In genomic region chr1:55051671-55052070, GRCm38 (mm10) we compare ENCODE assay signal across 9 mouse cellular contexts. TPM values are rescaled to one million over a fixed set of nuclear protein-coding genes. Genes with fewer than 3 reads are reported as not detected.
DNase-seq lines count a peak whose midpoint lies in the region; ATAC-seq and TF ChIP-seq lines count a peak whose summit lies in the region.
"Had no signal": no experiment of that assay in that cellular context is flagged by ENCODE, and none has a peak within 500 bp of the region (broad histone marks: within the 10 kb centered on the region; RNA-seq: fewer than 3 reads in every experiment).

No protein-coding gene starts in this region.

- no peaks in the 10 kb centered on the region; the same call in 1 of the 2 replicates for H3K9me3 ChIP-seq in heart, embryonic 14.5 days (ENCODE audit: control insufficient read depth, low read length)
- H3K9me3 ChIP-seq in MEL (replicated peaks; ENCODE audit: insufficient read depth, low read length), result no peaks in the 10 kb centered on the region
- no peaks in the 10 kb centered on the region for H3K9me3 ChIP-seq in hindbrain, embryonic 12.5 days (replicated peaks)
- H3K9me3 ChIP-seq in midbrain, embryonic 10.5 days (replicated peaks), result no peaks in the 10 kb centered on the region

- H3K4me3 ChIP-seq in heart, embryonic 14.5 days (ENCODE audit: control insufficient read depth in 1 of 2, insufficient read depth in 1 of 2, low read depth in 1 of 2, low read length in 2 of 2), result peak overlapping the region in 1 of 2 experiments; percentile 81; a peak in 1 of 4 replicates
- H3K4me3 ChIP-seq in MEL (ENCODE audit: control insufficient read depth in 1 of 2, insufficient read depth in 1 of 2, low read depth in 2 of 2, low read length in 2 of 2), result peak overlapping the region; percentile 62 to 86; a peak in 3 of 4 replicates
- H3K4me3 ChIP-seq in hindbrain, embryonic 12.5 days, result no peak overlapping the region; the same call in 1 of the 2 replicates
- H3K4me3 ChIP-seq in midbrain, embryonic 10.5 days, result peak overlapping the region; percentile 66

- peaks cover 7% of the 10 kb centered on the region; the same call in 1 of the 2 replicates for H3K36me3 ChIP-seq in heart, embryonic 14.5 days (ENCODE audit: control insufficient read depth, insufficient read depth, low read length)
- peaks cover 0 to 27% of the 10 kb centered on the region in 2 experiments; a peak in 2 of 4 replicates for H3K36me3 ChIP-seq in MEL (ENCODE audit: control insufficient read depth in 1 of 2, insufficient read depth in 2 of 2, low read length in 2 of 2)
- H3K36me3 ChIP-seq in hindbrain, embryonic 12.5 days, result no peaks in the 10 kb centered on the region
- H3K36me3 ChIP-seq in midbrain, embryonic 10.5 days, result peaks cover 9% of the 10 kb centered on the region

- ATAC-seq in heart, embryonic 14.5 days (ENCODE audit: insufficient number of reproducible peaks, insufficient read depth, low FRiP score, low read depth), result no peak
- ATAC-seq in hindbrain, embryonic 12.5 days (ENCODE audit: low FRiP score), result no peak

- H3K27ac ChIP-seq in heart, embryonic 14.5 days (replicated peaks in 1 of 2; ENCODE audit: control insufficient read depth in 1 of 2, insufficient read depth in 1 of 2, low read depth in 2 of 2, low read length in 2 of 2), result peak overlapping the region in 1 of 2 experiments; percentile 95; a peak in 1 of 4 replicates
- no peak overlapping the region for H3K27ac ChIP-seq in MEL (ENCODE audit: control insufficient read depth, low read depth, low read length)
- H3K27ac ChIP-seq in hindbrain, embryonic 12.5 days, result no peak overlapping the region
- H3K27ac ChIP-seq in midbrain, embryonic 10.5 days (replicated peaks), result no peak overlapping the region

- TF ChIP-seq EP300 in MEL (IDR thresholded peaks at IDR 0.05; ENCODE audit: low read depth in 1 of 2, low read length in 2 of 2), result no peak

- peaks cover 14% of the 10 kb centered on the region for H3K79me2 ChIP-seq in MEL (ENCODE audit: control insufficient read depth, insufficient read depth, low read length, poor library complexity)

- peak overlapping the region; percentile 90 for H3K4me2 ChIP-seq in heart, embryonic 14.5 days (ENCODE audit: low read length)
- H3K4me2 ChIP-seq in hindbrain, embryonic 12.5 days (replicated peaks), result peak overlapping the region; percentile 84

- H3K4me1 ChIP-seq in heart, embryonic 14.5 days (ENCODE audit: control insufficient read depth in 2 of 2, insufficient read depth in 2 of 2, low read length in 2 of 2), result peaks cover 0 to 13% of the 10 kb centered on the region in 2 experiments; a peak in 2 of 4 replicates
- peaks cover 11 to 16% of the 10 kb centered on the region in 2 experiments for H3K4me1 ChIP-seq in MEL (ENCODE audit: control insufficient read depth in 1 of 2, insufficient read depth in 2 of 2, low read length in 2 of 2)
- peaks cover 12% of the 10 kb centered on the region for H3K4me1 ChIP-seq in hindbrain, embryonic 12.5 days
- H3K4me1 ChIP-seq in midbrain, embryonic 10.5 days, result peaks cover 22% of the 10 kb centered on the region

- TF ChIP-seq CTCF in MEL (IDR thresholded peaks at IDR 0.05 in 2 of 3, conservative IDR thresholded peaks at IDR 0.05 in 1 of 3; ENCODE audit: control insufficient read depth in 1 of 3, insufficient read depth in 1 of 3, low read depth in 2 of 3, low read length in 3 of 3, poor library complexity in 1 of 3, severe bottlenecking in 1 of 3), result no peak

- 69% methylated on average over 3 of the region's 3 CpGs for WGBS in heart, embryonic 14.5 days
- WGBS in hindbrain, embryonic 12.5 days, result 70% methylated on average over 3 of the region's 3 CpGs
- WGBS in midbrain, embryonic 10.5 days, result 77% methylated on average over 3 of the region's 3 CpGs

- H3K27me3 ChIP-seq in heart, embryonic 14.5 days (ENCODE audit: control insufficient read depth, insufficient read depth, low read length), result no peaks in the 10 kb centered on the region
- H3K27me3 ChIP-seq in MEL (ENCODE audit: control insufficient read depth in 1 of 2, insufficient read depth in 2 of 2, low read length in 2 of 2), result no peaks in the 10 kb centered on the region
- H3K27me3 ChIP-seq in hindbrain, embryonic 12.5 days, result no peaks in the 10 kb centered on the region
- peaks cover 7% of the 10 kb centered on the region; the same call in 1 of the 2 replicates for H3K27me3 ChIP-seq in midbrain, embryonic 10.5 days (ENCODE audit: low read depth, poor library complexity, severe bottlenecking)

- TF ChIP-seq POLR2A in MEL (IDR thresholded peaks at IDR 0.05; ENCODE audit: control insufficient read depth in 1 of 2, insufficient read depth in 1 of 2, low read depth in 1 of 2, low read length in 2 of 2, poor library complexity in 1 of 2), result no peak

- TF ChIP-seq RAD21 in MEL (IDR thresholded peaks at IDR 0.05; ENCODE audit: low read depth, low read length), result no peak

- no peak for DNase-seq in heart, adult 8-10 months (ENCODE audit: low spot score)
- no peak for DNase-seq in MEL (ENCODE audit: low read depth, low spot score)
- no peak for DNase-seq in midbrain, embryonic 10.5 days (ENCODE audit: low spot score)
- no peak for DNase-seq in yolk sac, embryonic 10.5 days (ENCODE audit: low spot score)
- no peak for DNase-seq in B cell, adult 2 months
- DNase-seq in urinary bladder, postnatal 4 days (ENCODE audit: low spot score in 2 of 2), result no peak
- DNase-seq: kidney, adult 18-20 months had no signal

- H3K9ac ChIP-seq in heart, embryonic 14.5 days (ENCODE audit: low read length), result peak overlapping the region; percentile 79; the same call in 1 of the 2 replicates
- peak overlapping the region; percentile 74 for H3K9ac ChIP-seq in MEL (ENCODE audit: control insufficient read depth, low read depth, low read length, poor library complexity, severe bottlenecking)
- no peak overlapping the region; the same call in 1 of the 2 replicates for H3K9ac ChIP-seq in hindbrain, embryonic 12.5 days

TF ChIP-seq in MEL, 35 proteins besides CTCF, POLR2A, EP300 and RAD21 (continues in another document):
- TF ChIP-seq POLR2AphosphoS5 (IDR thresholded peaks at IDR 0.05; ENCODE audit: borderline replicate concordance, low read depth, low read length) (no peak), ZKSCAN1 (IDR thresholded peaks at IDR 0.05; ENCODE audit: low read depth, low read length) (no peak), ZMIZ1 (IDR thresholded peaks at IDR 0.05; ENCODE audit: low read depth, low read length) (no peak), ELF1 (IDR thresholded peaks at IDR 0.05; ENCODE audit: low read depth, low read length) (no peak), MAFK (IDR thresholded peaks at IDR 0.05; ENCODE audit: borderline replicate concordance, low read depth, low read length) (no peak), NRF1 (IDR thresholded peaks at IDR 0.05; ENCODE audit: insufficient read depth, low read depth, low read length, poor library complexity, severe bottlenecking) (no peak), MAX (IDR thresholded peaks at IDR 0.05; ENCODE audit: low read length) (no peak), ZNF384 (IDR thresholded peaks at IDR 0.05; ENCODE audit: low read depth, low read length) (no peak), SIN3A (IDR thresholded peaks at IDR 0.05; ENCODE audit: low read length) (no peak), RCOR1 (IDR thresholded peaks at IDR 0.05; ENCODE audit: low read depth, low read length) (no peak), USF1 (IDR thresholded peaks at IDR 0.05; ENCODE audit: low read depth, low read length) (no peak), GABPA (IDR thresholded peaks at IDR 0.05; ENCODE audit: low read depth, low read length) (no peak), POLR2AphosphoS2 (IDR thresholded peaks at IDR 0.05; ENCODE audit: low read length) (no peak), MAZ (IDR thresholded peaks at IDR 0.05; ENCODE audit: low read depth, low read length) (no peak), ZC3H11A (IDR thresholded peaks at IDR 0.05; ENCODE audit: low read depth, low read length) (no peak)

RNA-seq across cellular contexts. Expression of gene Coq10b, which starts 0.9 kb away (rescaled TPM):
- 18.8 and 21.4 TPM in 2 replicates for polyA plus RNA-seq in heart, embryonic 14.5 days (2014; fragmentation: Nextera tagmentation; extraction: Ambion mirVana)
- total RNA-seq in heart, adult 8-10 months (2022), result 10 to 100 TPM; 46.6 to 58.8 (median 51.8) TPM
- 9.0 and 13.4 TPM in 2 replicates for total RNA-seq in MEL (2012; rRNA removed)
- polyA plus RNA-seq in MEL (2012; ENCODE audit: insufficient read depth in 1 of 2, insufficient read length in 2 of 2, low read depth in 1 of 2, low replicate concordance in 2 of 2, missing spikeins in 1 of 2), result 10 to 100 TPM in 1 of 2 experiments, 1 to 10 TPM in 1; 9.8 to 84.6 TPM
- 29.8 and 31.4 TPM in 2 replicates for polyA plus RNA-seq in hindbrain, embryonic 12.5 days (2016; fragmentation: Nextera tagmentation; extraction: Ambion mirVana)
- 24.1 and 27.1 TPM in 2 replicates for polyA plus RNA-seq in midbrain, embryonic 10.5 days (2016; fragmentation: Nextera tagmentation; extraction: Ambion mirVana)

RNA-seq across cellular contexts. Expression of gene Sf3b1, which starts 24.4 kb away (rescaled TPM):
- 199 and 203 TPM in 2 replicates for polyA plus RNA-seq in heart, embryonic 14.5 days (2014; fragmentation: Nextera tagmentation; extraction: Ambion mirVana)
- 10 to 100 TPM; 64.1 to 82.3 (median 73.5) TPM for total RNA-seq in heart, adult 8-10 months (2022)
- total RNA-seq in MEL (2012; rRNA removed), result 118 and 135 TPM in 2 replicates
- 100 to 1,000 TPM; 111 to 167 TPM for polyA plus RNA-seq in MEL (2012; ENCODE audit: insufficient read depth in 1 of 2, insufficient read length in 2 of 2, low read depth in 1 of 2, low replicate concordance in 2 of 2, missing spikeins in 1 of 2)
- 347 and 353 TPM in 2 replicates for polyA plus RNA-seq in hindbrain, embryonic 12.5 days (2016; fragmentation: Nextera tagmentation; extraction: Ambion mirVana)
- polyA plus RNA-seq in midbrain, embryonic 10.5 days (2016; fragmentation: Nextera tagmentation; extraction: Ambion mirVana), result 286 and 291 TPM in 2 replicates

RNA-seq across cellular contexts. Expression of gene Hspe1, which starts 36.3 kb away (rescaled TPM):
- 334 and 337 TPM in 2 replicates for polyA plus RNA-seq in heart, embryonic 14.5 days (2014; fragmentation: Nextera tagmentation; extraction: Ambion mirVana)
- 100 to 1,000 TPM; 149 to 184 (median 172) TPM for total RNA-seq in heart, adult 8-10 months (2022)
- total RNA-seq in MEL (2012; rRNA removed), result 883 and 942 TPM in 2 replicates
- polyA plus RNA-seq in MEL (2012; ENCODE audit: insufficient read depth in 1 of 2, insufficient read length in 2 of 2, low read depth in 1 of 2, low replicate concordance in 2 of 2, missing spikeins in 1 of 2), result 100 to 1,000 TPM in 1 of 2 experiments, not detected in 1; 752 TPM
- polyA plus RNA-seq in hindbrain, embryonic 12.5 days (2016; fragmentation: Nextera tagmentation; extraction: Ambion mirVana), result 303 and 338 TPM in 2 replicates
- polyA plus RNA-seq in midbrain, embryonic 10.5 days (2016; fragmentation: Nextera tagmentation; extraction: Ambion mirVana), result 477 and 642 TPM in 2 replicates

RNA-seq across cellular contexts. Expression of gene Hspd1, which starts 36.4 kb away (rescaled TPM):
- polyA plus RNA-seq in heart, embryonic 14.5 days (2014; fragmentation: Nextera tagmentation; extraction: Ambion mirVana), result 380 and 382 TPM in 2 replicates
- 100 to 1,000 TPM; 360 to 382 (median 373) TPM for total RNA-seq in heart, adult 8-10 months (2022)
- total RNA-seq in MEL (2012; rRNA removed), result 775 and 808 TPM in 2 replicates
- polyA plus RNA-seq in MEL (2012; ENCODE audit: insufficient read depth in 1 of 2, insufficient read length in 2 of 2, low read depth in 1 of 2, low replicate concordance in 2 of 2, missing spikeins in 1 of 2), result 100 to 1,000 TPM; 306 to 885 TPM
- polyA plus RNA-seq in hindbrain, embryonic 12.5 days (2016; fragmentation: Nextera tagmentation; extraction: Ambion mirVana), result 304 and 325 TPM in 2 replicates
- 480 and 571 TPM in 2 replicates for polyA plus RNA-seq in midbrain, embryonic 10.5 days (2016; fragmentation: Nextera tagmentation; extraction: Ambion mirVana)
